Mouse (Mus musculus) CD4-positive naive resting alpha-beta T cell, adult 76 days (primary cell): ENCODE measurements around the gene Traip. TPM values are rescaled to one million over a fixed set of nuclear protein-coding genes. Genes with fewer than 3 reads are reported as not detected.

Experiments used
- total RNA-seq: library from RNA; stranded (reverse); gene quantifications from one replicate; pipeline ENCODE4 v1.2.4, GENCODE M21; 2023

Traip gene
- 7.0 TPM for total RNA-seq

DNA sequence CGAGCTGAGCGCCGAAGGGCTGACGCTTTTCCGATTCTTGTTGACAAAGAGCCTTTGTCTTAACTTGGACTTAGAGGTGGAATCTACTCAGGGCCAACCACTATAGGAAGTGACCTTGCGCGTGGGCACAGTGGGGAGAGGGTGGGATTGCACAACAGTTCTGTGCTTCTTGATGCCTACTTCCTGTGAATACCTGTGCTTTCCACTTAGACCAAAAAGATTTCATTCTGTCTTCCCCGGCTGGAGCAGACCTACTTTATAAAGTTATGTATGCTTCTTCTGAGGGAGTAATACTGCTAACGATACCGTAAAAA is at the start of gene Traip:
Traip (plus strand) TSS at position 215 of the 314 bp plus-strand sequence.

DNA sequence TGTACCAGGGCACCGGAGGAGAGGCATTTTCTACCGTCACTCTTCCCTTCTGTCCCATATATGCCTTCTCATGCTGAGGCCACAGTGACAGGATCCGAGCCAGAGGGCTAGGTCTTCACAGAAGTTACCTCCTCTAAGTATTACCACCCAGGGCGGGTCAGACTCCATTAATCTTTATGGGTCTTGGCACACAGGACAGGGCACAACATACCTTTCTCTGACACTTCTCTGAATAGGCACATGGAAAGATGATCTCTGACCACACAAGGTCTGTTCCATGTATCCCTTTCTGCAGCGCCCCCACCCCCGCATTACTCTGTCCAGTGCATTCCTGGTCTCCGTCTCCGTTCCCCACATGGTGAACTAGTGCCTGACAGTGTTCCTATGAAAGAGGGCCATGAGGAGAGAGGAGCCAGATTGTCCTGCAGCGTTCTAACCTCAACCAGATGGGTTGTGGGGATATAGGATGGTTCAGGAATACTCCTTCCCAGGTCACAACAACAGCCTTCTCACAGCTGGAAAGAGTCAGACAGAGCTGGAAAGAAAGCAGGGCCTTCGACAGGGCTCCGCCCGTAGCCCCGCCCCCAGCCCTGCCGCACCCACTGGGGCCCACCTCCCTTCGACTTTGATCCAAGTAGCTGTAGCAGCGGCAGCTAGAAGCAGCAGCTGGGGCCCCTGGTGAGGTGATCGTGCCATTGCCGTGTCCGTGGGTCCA is 43.5 kb upstream of the Traip start, which contains the start of gene Mst1r:
Mst1r (plus strand) TSS at position 622 of the 715 bp plus-strand sequence.

DNA sequence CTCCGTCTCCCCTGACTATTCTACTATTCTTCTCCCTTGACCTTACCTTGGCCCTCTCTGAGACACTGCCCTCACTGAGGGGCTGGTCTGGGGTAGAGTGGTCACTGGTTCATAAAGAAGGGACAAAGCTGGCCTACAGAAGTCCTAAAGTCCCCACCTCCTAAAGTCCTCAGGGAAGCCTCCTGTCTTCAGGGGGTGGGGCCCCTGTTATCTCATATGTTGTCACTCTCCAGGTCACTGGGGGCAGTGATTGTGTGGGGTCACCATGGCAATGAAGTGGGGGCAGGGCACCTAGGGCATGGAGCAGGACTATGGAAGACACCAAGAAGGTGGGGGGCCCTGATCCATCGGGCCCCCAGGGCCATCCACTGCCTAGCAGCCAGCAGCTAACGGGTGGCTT is 21.8 kb upstream of the Traip start, which contains the start of gene Actl11:
Actl11 (plus strand) TSS at position 301 of the 400 bp plus-strand sequence.

DNA sequence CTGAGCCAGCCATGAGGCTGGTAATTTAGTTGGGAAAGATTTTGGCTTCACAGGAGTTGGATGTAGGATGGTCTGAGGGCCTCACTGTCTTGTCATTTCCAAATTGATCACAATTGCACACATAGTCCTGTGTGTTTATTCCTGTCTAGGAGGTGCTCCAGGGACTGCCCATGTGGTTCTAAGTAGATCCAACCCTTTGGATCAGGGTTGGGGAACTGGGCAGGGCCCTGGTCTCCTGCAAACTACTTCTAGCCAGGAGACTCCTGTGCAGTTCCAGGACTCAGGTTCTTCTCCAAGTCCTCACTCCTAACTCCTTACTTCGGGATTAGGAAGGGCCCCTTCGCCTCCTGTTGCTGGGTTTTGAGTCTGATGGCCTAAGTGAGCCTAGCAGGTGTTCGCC is 14.6 kb upstream of the Traip start, which contains the start of gene Camkv:
Camkv (plus strand) TSS at position 301 of the 400 bp plus-strand sequence.

DNA sequence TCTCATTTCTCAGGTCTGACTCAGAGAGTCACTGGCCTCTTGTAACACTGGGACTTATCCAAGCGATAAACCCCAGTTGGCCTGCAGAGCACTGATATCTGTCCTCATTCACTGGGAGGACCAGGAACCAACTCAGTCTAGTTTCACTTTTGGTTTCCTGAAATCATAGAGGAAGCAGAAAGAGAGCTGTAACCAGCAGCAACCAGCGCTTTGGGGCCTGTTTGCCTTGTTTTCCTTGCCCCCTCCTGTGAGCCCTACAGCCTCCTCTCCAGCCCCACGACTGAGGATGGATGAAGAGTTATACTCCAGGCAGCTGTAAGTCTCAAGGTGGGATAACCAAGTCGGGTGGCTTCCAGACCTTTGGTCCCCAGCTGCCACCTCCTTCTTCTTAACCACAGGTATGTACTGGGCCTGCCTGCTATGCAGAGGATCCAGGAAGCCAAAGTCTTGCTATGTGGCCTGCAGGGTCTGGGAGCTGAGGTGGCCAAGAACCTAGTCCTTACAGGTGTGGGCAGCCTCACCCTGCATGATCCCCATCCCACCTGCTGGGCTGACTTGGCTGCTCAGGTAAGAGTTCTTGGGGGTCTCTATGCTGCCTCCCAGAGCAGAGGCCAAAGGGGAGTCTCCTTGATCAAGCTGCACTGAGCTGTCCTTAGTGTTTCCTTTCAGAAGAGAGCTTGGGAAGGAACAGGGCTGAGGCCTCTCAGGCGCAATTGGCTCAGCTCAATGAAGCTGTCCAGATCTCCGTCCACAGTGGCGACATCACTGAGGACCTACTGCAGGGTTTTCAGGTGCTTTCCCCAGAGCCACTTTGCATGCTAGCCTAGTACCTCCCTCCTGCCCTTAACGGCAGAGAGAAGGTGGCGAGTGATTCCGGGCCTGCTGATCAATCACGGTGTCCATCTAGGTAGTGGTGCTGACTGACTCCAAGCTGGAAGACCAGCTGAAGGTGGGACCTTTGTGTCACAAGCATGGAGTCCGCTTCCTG is 25.8 kb downstream of the Traip start, which contains the start of gene Uba7:
Uba7 (plus strand) TSS at position 107 of the 988 bp plus-strand sequence.

DNA sequence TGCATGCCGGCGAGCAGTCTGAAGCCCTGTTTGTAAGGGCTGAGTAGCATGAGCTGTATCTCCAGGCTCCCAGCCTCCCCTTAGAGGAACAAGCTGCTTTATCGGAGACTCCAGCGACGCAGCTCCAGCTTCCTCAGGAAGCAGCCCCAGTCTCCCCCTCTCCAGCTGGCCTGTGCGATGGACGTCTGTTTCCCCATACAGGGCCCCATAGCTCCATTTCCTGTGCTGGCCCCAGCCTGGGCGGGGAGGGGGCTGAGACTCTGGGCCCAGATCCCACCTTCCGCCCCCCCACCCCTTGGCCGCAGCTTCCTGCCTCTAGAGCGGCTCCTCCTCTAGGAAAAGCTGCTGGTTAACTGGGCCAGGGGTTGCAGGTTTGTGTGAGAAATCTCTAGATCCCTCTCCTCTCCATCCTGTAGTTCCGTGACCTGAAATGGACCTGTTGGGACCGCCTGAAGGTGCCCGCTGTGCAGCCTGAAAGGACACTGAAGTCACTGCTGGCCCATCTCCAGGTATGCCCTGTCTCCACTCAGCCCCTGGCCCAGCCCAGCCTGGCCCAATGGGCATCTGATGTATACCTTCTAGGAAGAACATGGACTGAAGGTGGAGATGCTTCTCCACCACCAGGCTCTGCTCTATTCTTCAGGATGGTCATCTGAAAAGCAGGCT is 32.9 kb downstream of the Traip start, which contains the start of gene Gm20661:
Gm20661 (plus strand) TSS at position 378 of the 666 bp plus-strand sequence.

DNA sequence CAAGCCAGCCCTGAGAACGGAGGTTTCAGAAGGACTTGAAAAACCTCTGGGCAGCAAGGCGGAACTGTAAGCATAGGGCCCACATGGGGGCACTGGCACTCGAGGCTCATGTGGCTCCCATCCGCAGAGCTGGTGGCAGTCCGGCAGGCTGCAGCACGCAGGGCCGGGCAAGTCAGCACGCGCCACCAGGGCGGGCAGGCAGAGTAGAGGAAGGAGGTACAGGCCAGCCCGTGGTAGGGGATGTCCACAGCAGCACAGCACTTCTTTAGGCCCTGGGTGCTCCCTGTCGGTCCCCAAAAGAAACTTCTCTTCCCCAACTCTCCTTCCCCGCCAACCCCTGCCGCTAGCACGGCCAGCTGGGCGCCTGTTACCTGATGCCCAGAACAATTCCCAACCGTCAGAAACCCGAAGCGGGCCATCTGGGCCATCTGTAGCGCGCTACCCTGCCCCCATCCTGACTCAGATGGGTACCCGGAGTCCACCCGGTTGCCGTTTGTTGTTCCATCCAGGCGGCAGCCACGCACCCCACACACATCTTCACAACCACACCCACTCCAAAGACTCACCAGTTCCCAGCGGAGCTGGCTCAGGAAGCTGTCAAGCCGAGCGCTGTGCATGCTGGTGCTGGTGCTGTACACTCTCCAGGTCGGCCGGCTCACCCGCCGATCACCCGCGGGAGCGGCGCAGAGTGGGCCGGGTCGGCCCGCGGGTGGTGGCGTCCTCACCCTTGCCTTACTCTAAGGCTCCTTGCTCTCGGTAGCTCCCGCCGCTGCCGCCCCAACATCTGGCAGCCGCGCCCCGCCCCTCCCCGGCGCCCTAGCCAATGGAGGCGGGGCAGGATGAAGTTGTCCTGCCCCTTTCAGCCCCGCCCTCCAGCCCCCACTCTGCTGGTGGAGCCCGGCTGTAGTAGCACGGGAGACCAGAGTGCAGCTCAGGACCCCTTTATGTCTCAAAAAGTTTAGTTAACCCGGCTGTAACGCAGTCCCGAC is 35.5 kb downstream of the Traip start, which contains the start of gene Inka1:
Inka1 (minus strand) TSS at position 749 of the 989 bp plus-strand sequence.

DNA sequence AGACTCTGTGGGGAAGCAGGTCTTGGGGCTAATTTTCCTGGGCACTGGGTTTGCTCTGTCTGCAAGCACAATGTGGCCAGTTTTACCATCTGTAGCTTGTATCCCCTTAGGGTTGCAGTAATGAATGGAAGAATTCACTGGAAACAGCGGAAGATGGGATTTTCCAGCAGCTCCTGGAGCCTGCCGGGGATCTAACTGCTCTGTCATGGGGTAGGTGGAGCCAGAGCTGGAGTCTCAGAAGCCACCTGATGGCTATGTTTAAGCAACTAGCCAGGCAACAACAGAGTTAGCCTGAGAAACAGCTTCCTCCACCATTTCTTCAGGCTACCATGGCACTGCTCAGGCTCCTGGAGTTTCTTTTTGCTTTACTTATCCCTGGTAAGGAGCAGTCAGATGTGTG is 42.3 kb downstream of the Traip start, which contains the start of gene Cdhr4:
Cdhr4 (plus strand) TSS at position 301 of the 400 bp plus-strand sequence.

DNA sequence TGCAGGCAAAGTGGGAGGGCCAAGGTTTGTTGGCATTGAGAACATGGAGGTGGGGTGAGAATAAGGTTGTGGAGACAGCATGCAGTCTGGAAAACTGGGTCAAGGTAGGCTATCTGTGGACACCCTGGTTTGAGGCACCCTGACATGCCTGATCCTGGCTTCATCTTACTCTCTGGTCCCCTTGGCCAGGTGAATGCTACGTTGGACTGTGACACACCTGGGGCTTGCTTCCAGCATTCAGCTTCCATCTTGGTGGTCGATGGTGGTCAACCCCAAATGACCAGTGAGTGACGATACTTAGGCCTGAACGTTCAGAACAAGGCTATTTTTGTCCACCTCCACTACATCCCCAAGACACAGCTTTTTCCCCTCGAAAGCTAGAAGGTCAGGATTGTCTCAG is 46.1 kb downstream of the Traip start, which contains the start of gene Gm20662:
Gm20662 (plus strand) TSS at position 301 of the 400 bp plus-strand sequence.

DNA sequence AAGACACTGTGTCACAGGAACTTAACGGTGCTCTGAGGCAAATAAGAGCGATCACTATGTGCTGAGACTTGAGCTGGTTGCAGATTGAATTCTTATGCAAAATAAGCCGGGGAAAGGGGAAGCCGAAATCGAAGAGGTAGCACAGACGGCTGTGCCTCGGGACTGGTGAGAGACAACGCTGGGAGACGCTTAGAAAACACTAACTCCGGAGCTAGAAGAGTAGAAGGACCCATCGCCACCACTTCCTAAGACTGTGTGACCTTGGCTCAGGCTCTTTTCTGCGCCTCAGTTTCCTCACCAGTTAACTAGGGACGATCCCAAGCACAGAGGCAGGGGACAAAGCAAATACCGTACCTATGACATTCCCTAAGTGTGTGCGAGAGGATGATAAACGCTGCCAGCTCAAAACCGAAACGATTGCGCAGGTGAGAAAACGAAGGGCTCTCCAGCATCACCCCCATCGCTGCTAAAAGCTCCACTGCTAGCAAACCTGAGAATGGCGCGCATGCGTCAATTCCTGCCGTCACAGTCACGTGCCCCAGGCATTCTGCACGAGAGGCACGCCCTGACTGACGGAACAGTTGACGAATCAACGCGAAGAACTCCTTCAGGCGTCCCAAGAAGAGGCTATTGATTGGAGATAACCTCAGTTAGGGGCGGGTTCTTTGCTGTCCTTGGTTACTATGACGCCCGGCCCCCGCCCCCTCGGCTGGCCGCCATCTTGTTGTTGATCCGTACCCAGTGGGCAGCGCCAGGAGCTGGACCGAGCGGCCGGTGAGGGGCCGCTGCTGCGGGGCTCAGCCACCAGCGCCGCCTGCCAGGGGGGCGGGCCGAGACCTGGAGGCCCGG is 52.2 kb downstream of the Traip start, which contains the start of gene Ip6k1:
Ip6k1 (plus strand) TSS at position 580 of the 849 bp plus-strand sequence.

Other genes with a start within 250 kb of the Traip start
- 1.3 TPM for gene Sema3f, start 239.7 kb upstream of the Traip start, total RNA-seq
- 249 TPM for gene Rbm5, start 179.1 kb upstream of the Traip start, total RNA-seq
- gene Rbm6, start 76.9 kb upstream of the Traip start, total RNA-seq: 149 TPM
- 14.0 TPM for gene Mon1a, start 62.0 kb upstream of the Traip start, total RNA-seq
- gene Mst1r, start 43.3 kb upstream of the Traip start, total RNA-seq: not detected
- gene Actl11, start 21.7 kb upstream of the Traip start, total RNA-seq: not detected
- not detected for gene Camkv, start 14.5 kb upstream of the Traip start, total RNA-seq
- 171 TPM for gene Uba7, start 25.4 kb downstream of the Traip start, total RNA-seq
- gene Gm20661, start 32.9 kb downstream of the Traip start, total RNA-seq: 1.1 TPM
- not detected for gene Inka1, start 35.7 kb downstream of the Traip start, total RNA-seq
- 2.6 TPM for gene Cdhr4, start 42.4 kb downstream of the Traip start, total RNA-seq
- gene Gm20662, start 46.2 kb downstream of the Traip start, total RNA-seq: 7.3 TPM
- 133 TPM for gene Ip6k1, start 52.4 kb downstream of the Traip start, total RNA-seq
- 23.7 TPM for gene Gmppb, start 99.1 kb downstream of the Traip start, total RNA-seq
- 5.9 TPM for gene Amigo3, start 103.0 kb downstream of the Traip start, total RNA-seq
- gene Mst1, start 130.3 kb downstream of the Traip start, total RNA-seq: 0.26 TPM
- 172 TPM for gene Rnf123, start 133.2 kb downstream of the Traip start, total RNA-seq
- gene Apeh, start 144.5 kb downstream of the Traip start, total RNA-seq: 121 TPM
- 0.50 TPM for gene Bsn, start 240.2 kb downstream of the Traip start, total RNA-seq